Mouse (Mus musculus): Measurements from ENCODE around the gene Hebp1. TPM values are rescaled to one million over a fixed set of nuclear protein-coding genes. Genes with fewer than 3 reads are reported as not detected.

Hebp1 gene
- polyA plus RNA-seq, 1 experiment, result 8.2 TPM

GRCm38 (mm10) chr6:135182925-135183324 is 14.9 kb downstream of the Hebp1 start:
- TF ChIP-seq GATA1 (IDR thresholded peaks at IDR 0.05; ENCODE audit: low read length), result no peak

GRCm38 (mm10) chr6:135178599-135178998 is 19.2 kb downstream of the Hebp1 start:
- no peak for TF ChIP-seq GATA1 (IDR thresholded peaks at IDR 0.05; ENCODE audit: low read length)

- no peak for TF ChIP-seq GATA1 (IDR thresholded peaks at IDR 0.05; ENCODE audit: low read length)
These were observed 20.6 kb downstream of the Hebp1 start for GRCm38 (mm10) chr6:135177271-135177670.

- TF ChIP-seq GATA1 (IDR thresholded peaks at IDR 0.05; ENCODE audit: low read length), result no peak
These were observed 22.8 kb downstream of the Hebp1 start for GRCm38 (mm10) chr6:135175014-135175413.

- no peak for TF ChIP-seq GATA1 (IDR thresholded peaks at IDR 0.05; ENCODE audit: low read length)
These were observed 26.1 kb downstream of the Hebp1 start for GRCm38 (mm10) chr6:135171736-135172135.

- TF ChIP-seq GATA1 (IDR thresholded peaks at IDR 0.05; ENCODE audit: low read length), result no peak
These were observed 28.6 kb downstream of the Hebp1 start for GRCm38 (mm10) chr6:135169246-135169645.

GRCm38 (mm10) chr6:135168471-135168870 is 29.4 kb downstream of the Hebp1 start:
- no peak for TF ChIP-seq GATA1 (IDR thresholded peaks at IDR 0.05; ENCODE audit: low read length)

GRCm38 (mm10) chr6:135167380-135168311 is 30.2 kb downstream of the Hebp1 start:
- TF ChIP-seq GATA1 (IDR thresholded peaks at IDR 0.05; ENCODE audit: low read length), result no peak

- TF ChIP-seq GATA1 (IDR thresholded peaks at IDR 0.05; ENCODE audit: low read length), result no peak
These were observed 31.1 kb downstream of the Hebp1 start for GRCm38 (mm10) chr6:135166712-135167111.

GRCm38 (mm10) chr6:135166262-135166661 is 31.6 kb downstream of the Hebp1 start:
- TF ChIP-seq GATA1 (IDR thresholded peaks at IDR 0.05; ENCODE audit: low read length), result no peak

- TF ChIP-seq GATA1 (IDR thresholded peaks at IDR 0.05; ENCODE audit: low read length), result no peak
These were observed 32.1 kb downstream of the Hebp1 start for GRCm38 (mm10) chr6:135165706-135166105.

GRCm38 (mm10) chr6:135165191-135165590 is 32.6 kb downstream of the Hebp1 start:
- no peak for TF ChIP-seq GATA1 (IDR thresholded peaks at IDR 0.05; ENCODE audit: low read length)

- TF ChIP-seq GATA1 (IDR thresholded peaks at IDR 0.05; ENCODE audit: low read length), result no peak
These were observed 35.0 kb downstream of the Hebp1 start for GRCm38 (mm10) chr6:135162861-135163260.

GRCm38 (mm10) chr6:135162311-135162710 is 35.5 kb downstream of the Hebp1 start:
- no peak for TF ChIP-seq GATA1 (IDR thresholded peaks at IDR 0.05; ENCODE audit: low read length)

- no peak for TF ChIP-seq GATA1 (IDR thresholded peaks at IDR 0.05; ENCODE audit: low read length)
These were observed 36.5 kb downstream of the Hebp1 start for GRCm38 (mm10) chr6:135161356-135161755.

GRCm38 (mm10) chr6:135158509-135158908 is 39.3 kb downstream of the Hebp1 start:
- no peak for TF ChIP-seq GATA1 (IDR thresholded peaks at IDR 0.05; ENCODE audit: low read length)

- no peak for TF ChIP-seq GATA1 (IDR thresholded peaks at IDR 0.05; ENCODE audit: low read length)
These were observed 40.3 kb downstream of the Hebp1 start for GRCm38 (mm10) chr6:135157496-135157895.
